Mouse (Mus musculus): ENCODE measurements around the gene Ghdc. TPM values are rescaled to one million over a fixed set of nuclear protein-coding genes. Genes with fewer than 3 reads are reported as not detected.
A peak's percentile ranks its signal among the peaks of the same experiment; 100 is the strongest.
"Not testable (repeated sequence)": the region's sequence is repeated elsewhere in the genome, so short reads cannot be mapped to it uniquely, and the experiment has no call there.

Gene Ghdc
- polyA plus RNA-seq (2017; shearing (Covaris generic)), result 1 to 10 TPM; 1.7 to 2.6 (median 2.1) TPM

GRCm38 (mm10) chr11:100770646-100771408 lies at the start of gene Ghdc:
Ghdc (minus strand) TSS chr11:100770957.
- ATAC-seq, result peak; percentile 95

- ATAC-seq, result no peak
These were observed 49.3 kb upstream of the Ghdc start for GRCm38 (mm10) chr11:100820047-100820446.

- no peak for ATAC-seq
These were observed 48.9 kb upstream of the Ghdc start for GRCm38 (mm10) chr11:100819626-100820025.

GRCm38 (mm10) chr11:100819048-100819447 lies 48.3 kb upstream of the Ghdc start:
- ATAC-seq, result no peak

- peak; percentile 39 for ATAC-seq
These were observed 47.7 kb upstream of the Ghdc start for GRCm38 (mm10) chr11:100818359-100819012.

GRCm38 (mm10) chr11:100817311-100817710 lies 46.6 kb upstream of the Ghdc start:
- no peak for ATAC-seq

GRCm38 (mm10) chr11:100816801-100817200 lies 46.0 kb upstream of the Ghdc start:
- no peak for ATAC-seq

- ATAC-seq, result no peak
These were observed 45.6 kb upstream of the Ghdc start for GRCm38 (mm10) chr11:100816342-100816741.

GRCm38 (mm10) chr11:100814498-100814897 lies 43.7 kb upstream of the Ghdc start:
- ATAC-seq, result peak; percentile 87

GRCm38 (mm10) chr11:100811132-100811531 lies 40.4 kb upstream of the Ghdc start:
- no peak for ATAC-seq

- ATAC-seq, result no peak
These were observed 39.8 kb upstream of the Ghdc start for GRCm38 (mm10) chr11:100810516-100810915.

- ATAC-seq, result no peak
These were observed 35.9 kb upstream of the Ghdc start for GRCm38 (mm10) chr11:100806380-100807305.

GRCm38 (mm10) chr11:100805535-100805934 lies 34.8 kb upstream of the Ghdc start:
- ATAC-seq, result no peak

GRCm38 (mm10) chr11:100804409-100804808 lies 33.7 kb upstream of the Ghdc start:
- peak; percentile 87 for ATAC-seq

- ATAC-seq, result no peak
These were observed 28.7 kb upstream of the Ghdc start for GRCm38 (mm10) chr11:100799426-100799825.

GRCm38 (mm10) chr11:100796585-100796984 lies 25.8 kb upstream of the Ghdc start:
- no peak for ATAC-seq

- ATAC-seq, result no peak
These were observed 24.6 kb upstream of the Ghdc start for GRCm38 (mm10) chr11:100795386-100795785.

- ATAC-seq, result no peak
These were observed 20.8 kb upstream of the Ghdc start for GRCm38 (mm10) chr11:100791457-100792049.

GRCm38 (mm10) chr11:100790644-100791043 lies 19.9 kb upstream of the Ghdc start:
- not testable (repeated sequence) for ATAC-seq

GRCm38 (mm10) chr11:100789702-100790101 lies 18.9 kb upstream of the Ghdc start:
- ATAC-seq, result no peak

- no peak for ATAC-seq
These were observed 15.0 kb upstream of the Ghdc start for GRCm38 (mm10) chr11:100785774-100786173.

- no peak for ATAC-seq
These were observed 13.5 kb upstream of the Ghdc start for GRCm38 (mm10) chr11:100784286-100784685.

GRCm38 (mm10) chr11:100782568-100782967 lies 11.8 kb upstream of the Ghdc start:
- ATAC-seq, result no peak

Measured in inflammation-experienced regulatory T-cells, adult 6 months (primary cell).